In genomic region chr15:13573621-13574020, GRCm38 (mm10) we compare ENCODE assay signal across 22 mouse cellular contexts.
"Had no signal": no experiment of that assay in that cellular context is flagged by ENCODE, and none has a peak within 500 bp of the region (broad histone marks: within the 10 kb centered on the region; RNA-seq: fewer than 3 reads in every experiment).

No protein-coding gene starts in this region.

- ATAC-seq: intestine, embryonic 16.5 days; liver, postnatal 0 days; midbrain, embryonic 13.5 days; midbrain, embryonic 16.5 days had no signal

- H3K27me3 ChIP-seq: limb, embryonic 12.5 days; limb, embryonic 15.5 days; megakaryocyte, embryonic 14.5 days; midbrain, embryonic 13.5 days; neural tube, embryonic 13.5 days had no signal

- H3K4me3 ChIP-seq: limb, embryonic 12.5 days; limb, embryonic 15.5 days; megakaryocyte, embryonic 14.5 days; midbrain, embryonic 10.5 days; midbrain, embryonic 13.5 days; myocyte; neural tube, embryonic 13.5 days had no signal

- H3K4me1 ChIP-seq: limb, embryonic 12.5 days; limb, embryonic 15.5 days; megakaryocyte, embryonic 14.5 days; midbrain, embryonic 10.5 days; midbrain, embryonic 13.5 days; neural tube, embryonic 13.5 days had no signal

- H3K9ac ChIP-seq: limb, embryonic 12.5 days; limb, embryonic 15.5 days; liver, embryonic 14.5 days; liver, postnatal 0 days; midbrain, embryonic 13.5 days; neural tube, embryonic 13.5 days had no signal

- H3K9me3 ChIP-seq: limb, embryonic 12.5 days; limb, embryonic 15.5 days; megakaryocyte, embryonic 14.5 days; midbrain, embryonic 10.5 days; midbrain, embryonic 13.5 days; neural tube, embryonic 13.5 days had no signal

- H3K36me3 ChIP-seq: limb, embryonic 12.5 days; limb, embryonic 15.5 days; midbrain, embryonic 10.5 days; midbrain, embryonic 13.5 days; neural tube, embryonic 13.5 days had no signal

- H3K4me2 ChIP-seq: limb, embryonic 12.5 days; limb, embryonic 15.5 days; liver, embryonic 11.5 days; midbrain, embryonic 13.5 days; neural tube, embryonic 13.5 days had no signal

- DNase-seq: kidney, adult 18-20 months; kidney, adult 9 months; kidney, postnatal 14 days; kidney, postnatal 4 days; left cerebral cortex, postnatal 4 days; liver, postnatal 0 days; retina, postnatal 1 day; right cerebral cortex, postnatal 25 days; spleen, adult 18-20 months; thymus, adult 18-20 months; thymus, postnatal 36 days had no signal

- H3K27ac ChIP-seq: limb, embryonic 12.5 days; limb, embryonic 15.5 days; liver, embryonic 14.5 days; midbrain, embryonic 10.5 days; midbrain, embryonic 13.5 days; neural tube, embryonic 13.5 days had no signal
